Mouse (Mus musculus) layer of hippocampus, postnatal 25 days (tissue): ENCODE measurements around the gene Rag1. TPM values are rescaled to one million over a fixed set of nuclear protein-coding genes. Genes with fewer than 3 reads are reported as not detected.

ENCODE experiments used
- DNase-seq, 2 experiments: peaks; one replicate each; pipeline ENCODE4 v3.0.0; 2022; ENCODE audit warnings: mixed read lengths in 2 of 2, low spot score in 1 of 2; ENCODE audit errors: extremely low spot score in 1 of 2
- total RNA-seq, 2 experiments: library from RNA; stranded (reverse); gene quantifications; 2 replicates each; pipeline ENCODE4 v1.2.3; 2021

Rag1 gene
- under 1 TPM; 0.16 to 0.22 TPM for total RNA-seq

GRCm38 (mm10) chr2:101649114-101649671, at the start of gene Rag1, which contains the start of gene B230118H07Rik:
Gene Rag1 (minus strand): TSS chr2:101649501.
Gene B230118H07Rik (minus strand): TSS chr2:101649532.
- DNase-seq = no peak

GRCm38 (mm10) chr2:101695584-101695983, 46.3 kb upstream of the Rag1 start:
- no peak for DNase-seq

GRCm38 (mm10) chr2:101693577-101694215, 44.4 kb upstream of the Rag1 start:
- no peak for DNase-seq

- no peak for DNase-seq
Measured at GRCm38 (mm10) chr2:101693043-101693442, 43.7 kb upstream of the Rag1 start.

GRCm38 (mm10) chr2:101690252-101690827, 41.0 kb upstream of the Rag1 start:
- no peak for DNase-seq

- no peak for DNase-seq
Measured at GRCm38 (mm10) chr2:101688011-101688410, 38.7 kb upstream of the Rag1 start.

GRCm38 (mm10) chr2:101684421-101684820, 35.1 kb upstream of the Rag1 start:
- no peak for DNase-seq

- no peak for DNase-seq
Measured at GRCm38 (mm10) chr2:101679164-101679784, 30.0 kb upstream of the Rag1 start.

- peak; percentile 69 to 81 for DNase-seq
Measured at GRCm38 (mm10) chr2:101678236-101679021, 29.1 kb upstream of the Rag1 start, which contains the start of gene Traf6. Gene Traf6 (plus strand): TSS chr2:101678429.

- no peak for DNase-seq
Measured at GRCm38 (mm10) chr2:101673547-101673946, 24.2 kb upstream of the Rag1 start.

GRCm38 (mm10) chr2:101668751-101669150, 19.4 kb upstream of the Rag1 start:
- DNase-seq = no peak

- no peak for DNase-seq
Measured at GRCm38 (mm10) chr2:101665703-101666092, 16.4 kb upstream of the Rag1 start.

- peak; percentile 41 to 72 for DNase-seq
Measured at GRCm38 (mm10) chr2:101665058-101665702, 15.9 kb upstream of the Rag1 start.

GRCm38 (mm10) chr2:101660536-101660935, 11.2 kb upstream of the Rag1 start:
- DNase-seq = no peak

GRCm38 (mm10) chr2:101652921-101653597, 3.8 kb upstream of the Rag1 start:
- peak; percentile 62 to 95 for DNase-seq

- peak in 1 of 2 experiments; percentile 17 for DNase-seq
Measured at GRCm38 (mm10) chr2:101652204-101652920, 3.1 kb upstream of the Rag1 start.

- no peak for DNase-seq
Measured at GRCm38 (mm10) chr2:101650446-101650845, 1.1 kb upstream of the Rag1 start.

GRCm38 (mm10) chr2:101648361-101648760, 940 bp downstream of the Rag1 start:
- DNase-seq = no peak

- no peak for DNase-seq
Measured at GRCm38 (mm10) chr2:101645841-101646240, 3.5 kb downstream of the Rag1 start.
